Comparison of ENCODE assay signal across 21 mouse cellular contexts in genomic region chr10:69033410-69033809, GRCm38 (mm10).
A peak's percentile ranks its signal among the peaks of the same experiment; 100 is the strongest.
DNase-seq lines count a peak whose midpoint lies in the region; ATAC-seq and TF ChIP-seq lines count a peak whose summit lies in the region.
"Had no signal": no experiment of that assay in that cellular context is flagged by ENCODE, and none has a peak within 500 bp of the region (broad histone marks: within the 10 kb centered on the region; RNA-seq: fewer than 3 reads in every experiment).

No protein-coding gene starts in this region.

- no peak for TF ChIP-seq CTCF in ES-Bruce4 (IDR thresholded peaks at IDR 0.05; ENCODE audit: low read depth, low read length)
- TF ChIP-seq CTCF in gastrocnemius, adult 2 months (IDR thresholded peaks at IDR 0.05) = no peak
- no peak for TF ChIP-seq CTCF in stomach, postnatal 0 days (IDR thresholded peaks at IDR 0.05; ENCODE audit: low read depth)

- no peaks in the 10 kb centered on the region for H3K27me3 ChIP-seq in ES-Bruce4 (ENCODE audit: control insufficient read depth, insufficient read depth, low read length, poor library complexity, severe bottlenecking)
- H3K27me3 ChIP-seq in stomach, postnatal 0 days (ENCODE audit: control insufficient read depth, insufficient read depth, low read length) = no peaks in the 10 kb centered on the region
- H3K27me3 ChIP-seq: embryonic facial prominence, embryonic 12.5 days had no signal

- H3K36me3 ChIP-seq in ES-Bruce4 (ENCODE audit: control insufficient read depth, insufficient read depth, low read length, poor library complexity, severe bottlenecking) (no peaks in the 10 kb centered on the region), ES-E14 (ENCODE audit: control insufficient read depth, insufficient read depth, low read length, poor library complexity, severe bottlenecking) (no peaks in the 10 kb centered on the region)
- no peaks in the 10 kb centered on the region for H3K36me3 ChIP-seq in stomach, postnatal 0 days (ENCODE audit: control insufficient read depth, insufficient read depth, low read length)
- H3K36me3 ChIP-seq: embryonic facial prominence, embryonic 10.5 days; embryonic facial prominence, embryonic 12.5 days had no signal

- H3K4me2 ChIP-seq in stomach, postnatal 0 days (replicated peaks; ENCODE audit: low read depth) = no peak overlapping the region
- H3K4me2 ChIP-seq: embryonic facial prominence, embryonic 12.5 days had no signal

- WGBS in stomach, postnatal 0 days = 77% methylated on average over 9 of the region's 9 CpGs

- H3K27ac ChIP-seq in ES-Bruce4 (ENCODE audit: insufficient read depth, low read length) = peak overlapping the region; percentile 40; the same call in 1 of the 2 replicates
- peak overlapping the region; percentile 75; the same call in 1 of the 2 replicates for H3K27ac ChIP-seq in ES-E14 (ENCODE audit: insufficient read depth, low read depth, low read length, poor library complexity, severe bottlenecking)
- no peak overlapping the region for H3K27ac ChIP-seq in gastrocnemius, adult 2 months
- no peak overlapping the region for H3K27ac ChIP-seq in stomach, postnatal 0 days (replicated peaks)
- H3K27ac ChIP-seq: embryonic facial prominence, embryonic 12.5 days had no signal

- no peak overlapping the region for H3K9ac ChIP-seq in ES-Bruce4 (ENCODE audit: low read depth, poor library complexity, severe bottlenecking)
- H3K9ac ChIP-seq in ES-E14 (ENCODE audit: insufficient read depth, low read depth, low read length, poor library complexity, severe bottlenecking) = no peak overlapping the region; the same call in 1 of the 2 replicates
- no peak overlapping the region for H3K9ac ChIP-seq in stomach, postnatal 0 days (ENCODE audit: low read length)
- H3K9ac ChIP-seq: embryonic facial prominence, embryonic 12.5 days had no signal

- peak; percentile 98 for TF ChIP-seq EP300 in ES-Bruce4 (IDR thresholded peaks at IDR 0.05; ENCODE audit: insufficient read depth, low read depth, low read length)
- TF ChIP-seq EP300 in stomach, postnatal 0 days (optimal IDR thresholded peaks at IDR 0.05) = no peak

- H3K9me3 ChIP-seq in ES-Bruce4 (replicated peaks; ENCODE audit: control insufficient read depth, insufficient read depth, low read length, poor library complexity, severe bottlenecking) = peaks cover 13% of the 10 kb centered on the region
- H3K9me3 ChIP-seq in ES-E14 (ENCODE audit: control insufficient read depth, insufficient read depth, low read depth, low read length) = no peaks in the 10 kb centered on the region
- H3K9me3 ChIP-seq in stomach, postnatal 0 days (ENCODE audit: control insufficient read depth, low read length) = no peaks in the 10 kb centered on the region
- H3K9me3 ChIP-seq: embryonic facial prominence, embryonic 12.5 days had no signal

- no peak overlapping the region for H3K4me3 ChIP-seq in ES-Bruce4 (ENCODE audit: low read depth, low read length)
- 0 out of 4 replicates have a peak overlapping the region, but pooled peaks of 1 of the 2 experiments have one; percentile 14 for H3K4me3 ChIP-seq in ES-E14 (ENCODE audit: insufficient read depth in 1 of 2, low read depth in 1 of 2, low read length in 2 of 2, poor library complexity in 1 of 2, severe bottlenecking in 1 of 2)
- H3K4me3 ChIP-seq in gastrocnemius, adult 2 months = no peak overlapping the region
- H3K4me3 ChIP-seq in stomach, postnatal 0 days (ENCODE audit: low read depth, low read length) = no peak overlapping the region
- H3K4me3 ChIP-seq: embryonic facial prominence, embryonic 10.5 days; embryonic facial prominence, embryonic 12.5 days had no signal

- peaks cover 6% of the 10 kb centered on the region for H3K4me1 ChIP-seq in ES-Bruce4 (ENCODE audit: control insufficient read depth, insufficient read depth, low read length)
- H3K4me1 ChIP-seq in ES-E14 (ENCODE audit: control insufficient read depth in 2 of 2, insufficient read depth in 2 of 2, low read length in 2 of 2, poor library complexity in 1 of 2) = peaks cover 0 to 7% of the 10 kb centered on the region in 2 experiments; a peak in 3 of 4 replicates
- no peaks in the 10 kb centered on the region for H3K4me1 ChIP-seq in stomach, postnatal 0 days (replicated peaks; ENCODE audit: control insufficient read depth, insufficient read depth)
- H3K4me1 ChIP-seq: embryonic facial prominence, embryonic 12.5 days had no signal

- in situ Hi-C loops in ES-E14 (cut with MboI; ENCODE audit: low sequenced_read_pairs in 2 of 2, unreplicated experiment in 2 of 2) = no loop called here

- no peak for TF ChIP-seq POLR2A in ES-Bruce4 (IDR thresholded peaks at IDR 0.05; ENCODE audit: insufficient read depth, low read length)

- DNase-seq in ES-E14 (ENCODE audit: low read depth, low spot score) (peak; percentile 85), WW6 (ENCODE audit: low read depth, low spot score) (peak; percentile 43)
- DNase-seq in gastrocnemius, adult 2 months = no peak
- no peak for DNase-seq in stomach, postnatal 0 days (ENCODE audit: low spot score)
- no peak for DNase-seq in right cerebral cortex, postnatal 14 days
- DNase-seq in embryo, embryonic 10.5 days (ENCODE audit: low spot score) = no peak
- DNase-seq: adrenal gland, adult 2 months; adrenal gland, postnatal 10 days; adrenal gland, postnatal 25 days; cerebellum, adult 11 months; cerebellum, adult 18-20 months; cerebellum, adult 8-10 months; cerebellum, adult 9-11 months; cerebellum, postnatal 14 days; cerebellum, postnatal 36 days had no signal

- no peak for ATAC-seq in stomach, postnatal 0 days (ENCODE audit: low FRiP score, low TSS enrichment)
- ATAC-seq: activated CD4-positive, CD25-positive, alpha-beta regulatory T cell, adult 4 months; forebrain, embryonic 14.5 days; forebrain, embryonic 16.5 days had no signal

- intact Hi-C loops in gastrocnemius, adult 2 months (cut with DNase I) = no loop called here

TF ChIP-seq in ES-E14, 5 proteins besides CTCF, POLR2A, EP300 and RAD21:
- TF ChIP-seq MAFK (IDR thresholded peaks at IDR 0.05; ENCODE audit: insufficient read depth, low read depth, low read length) (no peak), HCFC1 (IDR thresholded peaks at IDR 0.05; ENCODE audit: borderline replicate concordance, insufficient read depth, low read length) (no peak), ZNF384 (IDR thresholded peaks at IDR 0.05; ENCODE audit: low read depth, low read length) (no peak), CHD2 (IDR thresholded peaks at IDR 0.05; ENCODE audit: low read depth, low read length) (peak; percentile 74), ZC3H11A (IDR thresholded peaks at IDR 0.05; ENCODE audit: borderline replicate concordance, low read depth, low read length) (no peak)

Comparison
In these comparisons a context has a peak if more than half of its experiments do, and no peak if none do; other contexts are left out.
1. H3K27ac ChIP-seq: peak in ES-Bruce4 (single experiment) and ES-E14 (single experiment); none in gastrocnemius, adult 2 months (single experiment) and stomach, postnatal 0 days (single experiment).
2. DNase-seq: peak in ES-E14 (single experiment) and WW6 (single experiment); none in gastrocnemius, adult 2 months (single experiment), stomach, postnatal 0 days (single experiment), right cerebral cortex, postnatal 14 days (single experiment) and embryo, embryonic 10.5 days (single experiment).